ENCODE assay signal across 12 mouse cellular contexts in the genomic region with DNA sequence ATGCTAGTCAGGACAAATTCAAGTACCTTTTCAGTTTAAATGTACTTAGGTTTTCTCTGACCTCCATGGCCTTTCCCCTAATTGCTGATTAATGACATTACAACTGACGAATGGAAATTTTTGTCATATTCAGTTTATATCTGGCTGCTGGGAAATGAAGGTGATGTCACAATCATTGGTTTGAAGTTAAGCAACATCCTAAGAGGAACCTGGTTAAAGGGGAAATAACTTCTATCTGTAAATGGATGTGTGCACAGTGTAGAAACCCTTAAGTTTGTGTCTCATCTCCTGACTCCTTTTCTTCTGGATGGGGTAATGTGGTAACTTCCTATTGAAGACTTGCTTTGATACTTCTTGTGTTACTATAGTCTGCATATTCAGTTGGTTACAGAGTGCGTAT.
"Had no signal": no experiment of that assay in that cellular context is flagged by ENCODE, and none has a peak within 500 bp of the region (broad histone marks: within the 10 kb centered on the region; RNA-seq: fewer than 3 reads in every experiment).

No protein-coding gene starts in this region.

- H3K4me2 ChIP-seq: intestine, embryonic 15.5 days; lung, embryonic 14.5 days; midbrain, embryonic 12.5 days had no signal

- H3K27me3 ChIP-seq: intestine, embryonic 15.5 days; midbrain, embryonic 12.5 days had no signal

- H3K4me3 ChIP-seq: intestine, embryonic 15.5 days; left cerebral cortex, adult 2 months; limb, embryonic 10.5 days; midbrain, embryonic 12.5 days had no signal

- H3K9ac ChIP-seq: intestine, embryonic 15.5 days; liver, embryonic 14.5 days; lung, embryonic 14.5 days; midbrain, embryonic 12.5 days had no signal

- ATAC-seq: intestine, embryonic 15.5 days; midbrain, embryonic 16.5 days had no signal

- DNase-seq: kidney, adult 18-20 months; kidney, postnatal 10 days; lung, embryonic 14.5 days; lung, postnatal 14 days; thymus, postnatal 14 days had no signal

- H3K27ac ChIP-seq: intestine, embryonic 15.5 days; left cerebral cortex, adult 2 months; limb, embryonic 10.5 days; liver, embryonic 14.5 days; midbrain, embryonic 12.5 days; stomach, postnatal 0 days had no signal

- H3K9me3 ChIP-seq: intestine, embryonic 15.5 days; limb, embryonic 10.5 days; midbrain, embryonic 12.5 days had no signal

- H3K4me1 ChIP-seq: intestine, embryonic 15.5 days; limb, embryonic 10.5 days; midbrain, embryonic 12.5 days had no signal

- H3K36me3 ChIP-seq: intestine, embryonic 15.5 days; limb, embryonic 10.5 days; midbrain, embryonic 12.5 days had no signal
